Mouse (Mus musculus): Measurements from ENCODE around the gene Ttk.

Gene Ttk

DNA sequence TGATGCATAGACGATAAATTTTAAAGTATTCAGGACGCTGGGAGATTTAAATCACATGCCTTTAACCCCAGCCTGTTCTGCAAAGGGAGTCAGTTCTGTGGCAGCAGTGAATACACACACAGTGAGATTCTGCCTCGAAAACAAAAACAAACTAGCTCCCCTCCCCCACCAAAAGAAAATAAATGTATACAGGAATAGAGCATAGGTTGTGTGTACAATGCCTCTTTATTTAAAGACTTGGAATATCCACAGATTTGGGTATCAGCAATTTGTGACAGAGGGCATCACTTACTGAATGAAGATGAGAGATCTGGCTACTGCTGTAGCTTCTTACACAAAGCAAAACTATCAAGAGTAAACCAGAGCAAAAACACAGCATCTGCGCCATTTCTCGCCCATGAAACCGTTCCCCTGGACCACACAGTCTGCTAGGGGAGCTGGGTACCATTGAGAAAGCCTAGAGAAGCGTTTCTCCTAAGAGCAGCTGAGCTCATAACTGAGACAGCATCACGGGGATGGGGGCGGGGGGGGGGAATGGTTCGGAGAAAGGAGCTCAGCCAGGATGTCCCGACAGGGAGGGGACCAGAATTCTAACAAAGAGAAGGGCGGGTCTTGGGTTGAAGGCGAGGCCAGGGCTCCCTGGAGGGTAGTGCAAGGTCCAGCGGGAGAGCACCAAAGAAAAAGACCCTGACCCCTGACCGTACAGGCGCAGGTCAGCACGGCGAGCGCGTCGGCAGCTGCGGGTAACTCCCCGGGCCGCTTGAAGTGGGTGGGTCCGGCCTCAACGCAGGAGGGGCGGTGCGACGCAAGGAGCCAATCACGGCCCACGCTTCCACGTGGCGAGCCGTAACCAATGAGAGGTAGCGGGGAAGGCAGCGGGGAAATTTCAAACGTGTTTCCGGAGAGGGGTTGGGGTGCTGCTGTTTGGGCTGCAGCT is at the start of gene Ttk:
Ttk (plus strand) TSS at position 879 of the 937 bp plus-strand sequence.
- TF ChIP-seq GATA4 (IDR thresholded peaks at IDR 0.05; ENCODE audit: insufficient replicate concordance, low read length) = no peak

GRCm38 (mm10) chr9:83785501-83785900 is 49.0 kb upstream of the Ttk start:
- no peak for TF ChIP-seq GATA4 (IDR thresholded peaks at IDR 0.05; ENCODE audit: insufficient replicate concordance, low read length)

DNA sequence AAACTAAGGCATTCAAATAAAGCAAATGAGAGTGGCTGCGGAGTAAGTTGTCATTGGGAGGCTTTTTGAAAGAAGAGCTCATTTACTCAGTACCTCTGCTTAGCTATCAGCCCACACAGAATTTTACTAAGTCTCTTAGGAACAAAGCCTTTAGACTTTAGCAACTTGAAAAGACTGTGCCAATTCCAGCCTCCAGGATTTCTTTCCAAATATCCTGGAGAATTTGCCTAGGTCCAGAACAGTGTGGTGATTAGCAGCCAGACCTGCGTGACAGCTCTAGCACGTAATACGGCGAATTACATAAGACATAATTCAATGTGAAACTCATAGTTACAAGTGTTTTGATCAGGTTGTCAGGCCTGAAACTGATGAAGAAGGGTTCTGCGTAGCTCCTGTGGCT is 45.2 kb upstream of the Ttk start:
- no peak for TF ChIP-seq GATA4 (IDR thresholded peaks at IDR 0.05; ENCODE audit: insufficient replicate concordance, low read length)

- no peak for TF ChIP-seq GATA4 (IDR thresholded peaks at IDR 0.05; ENCODE audit: insufficient replicate concordance, low read length)
Measured at GRCm38 (mm10) chr9:83796875-83797274, 37.6 kb upstream of the Ttk start.

- TF ChIP-seq GATA4 (IDR thresholded peaks at IDR 0.05; ENCODE audit: insufficient replicate concordance, low read length) = no peak
Measured at GRCm38 (mm10) chr9:83797898-83798297, 36.6 kb upstream of the Ttk start.

DNA sequence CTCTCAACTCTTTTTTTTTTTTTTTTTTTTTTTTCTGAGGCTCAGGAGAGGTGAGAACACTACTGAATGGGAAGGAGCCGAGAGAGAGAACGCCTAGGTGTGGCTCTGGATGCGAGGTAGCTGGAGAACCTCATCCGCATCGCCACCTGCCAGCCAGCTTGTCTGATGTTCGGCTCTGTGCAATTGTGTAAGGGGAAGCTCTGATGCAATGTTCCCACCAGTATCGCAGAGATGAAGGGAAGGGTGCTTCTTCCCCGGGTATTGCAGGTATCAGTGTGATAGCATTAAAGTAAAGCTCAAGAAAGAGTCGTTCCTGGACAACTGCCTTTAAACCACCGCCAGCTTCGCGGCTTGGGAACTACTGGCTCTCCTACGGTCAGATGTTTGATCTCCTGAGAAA is 30.1 kb upstream of the Ttk start:
- TF ChIP-seq GATA4 (IDR thresholded peaks at IDR 0.05; ENCODE audit: insufficient replicate concordance, low read length) = no peak

DNA sequence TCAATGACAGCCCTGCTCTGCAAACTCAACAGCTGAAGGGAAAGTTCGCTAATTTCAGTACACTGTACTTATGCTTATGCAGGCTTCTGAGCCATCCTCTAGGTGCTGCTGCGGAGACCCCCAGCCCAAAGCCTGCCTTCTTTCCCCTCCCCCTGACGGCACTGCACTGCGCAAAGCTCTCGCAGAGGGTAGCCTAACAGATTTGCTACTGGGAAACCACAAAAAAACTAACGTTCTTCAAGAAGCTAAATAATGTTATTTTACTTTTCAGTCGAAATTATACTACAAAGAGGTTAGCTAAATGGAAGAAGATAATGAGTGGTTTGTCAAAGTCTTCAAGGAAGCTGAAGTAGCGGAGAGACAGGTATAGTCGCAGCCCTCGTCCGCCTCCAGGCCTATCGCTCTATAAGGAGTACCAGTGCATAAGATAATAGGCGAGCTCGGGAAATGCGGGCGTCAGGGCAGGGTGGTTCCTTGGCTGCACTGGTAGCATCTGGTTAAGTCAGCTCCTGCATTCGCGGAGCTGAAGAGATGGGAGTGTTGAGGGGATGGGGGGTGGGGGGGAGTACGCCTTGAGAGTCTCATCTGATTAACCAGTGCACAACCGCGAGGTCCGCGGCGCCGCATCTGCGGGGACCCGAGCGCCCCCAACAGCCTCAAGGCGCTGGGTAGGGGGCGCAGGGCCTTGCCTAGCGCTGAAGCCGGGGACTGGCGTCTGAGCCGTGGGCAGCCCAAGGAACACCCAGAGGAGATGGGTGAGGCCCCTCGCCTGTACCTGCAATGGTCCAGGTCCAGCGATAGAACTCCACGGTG is 29.1 kb upstream of the Ttk start:
- TF ChIP-seq GATA4 (IDR thresholded peaks at IDR 0.05; ENCODE audit: insufficient replicate concordance, low read length) = no peak

GRCm38 (mm10) chr9:83805977-83806815 is 28.3 kb upstream of the Ttk start, which contains the start of gene Elovl4:
TSS of gene Elovl4 (minus strand) at chr9:83806277.
- no peak for TF ChIP-seq GATA4 (IDR thresholded peaks at IDR 0.05; ENCODE audit: insufficient replicate concordance, low read length)

DNA sequence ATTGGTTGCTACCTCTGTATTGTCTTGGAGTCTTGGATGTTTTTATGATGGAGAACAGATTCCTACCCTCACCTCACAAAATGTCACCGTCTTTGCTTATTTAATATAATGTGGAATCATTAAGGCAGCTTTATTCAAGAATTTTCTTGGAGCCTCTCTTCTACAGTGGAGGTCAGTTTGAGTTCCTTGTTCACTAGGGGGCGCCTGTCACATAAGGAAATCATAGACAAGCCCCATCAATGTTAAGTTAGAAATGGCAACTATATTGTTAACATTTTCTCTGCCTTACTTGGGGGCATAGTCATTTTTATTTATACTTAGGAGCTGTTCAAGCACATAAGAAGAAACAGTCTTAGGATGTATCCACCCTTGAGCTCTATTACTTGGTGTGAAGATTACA is 26.9 kb upstream of the Ttk start:
- TF ChIP-seq GATA4 (IDR thresholded peaks at IDR 0.05; ENCODE audit: insufficient replicate concordance, low read length) = no peak

GRCm38 (mm10) chr9:83819188-83819587 is 15.3 kb upstream of the Ttk start:
- TF ChIP-seq GATA4 (IDR thresholded peaks at IDR 0.05; ENCODE audit: insufficient replicate concordance, low read length) = no peak

DNA sequence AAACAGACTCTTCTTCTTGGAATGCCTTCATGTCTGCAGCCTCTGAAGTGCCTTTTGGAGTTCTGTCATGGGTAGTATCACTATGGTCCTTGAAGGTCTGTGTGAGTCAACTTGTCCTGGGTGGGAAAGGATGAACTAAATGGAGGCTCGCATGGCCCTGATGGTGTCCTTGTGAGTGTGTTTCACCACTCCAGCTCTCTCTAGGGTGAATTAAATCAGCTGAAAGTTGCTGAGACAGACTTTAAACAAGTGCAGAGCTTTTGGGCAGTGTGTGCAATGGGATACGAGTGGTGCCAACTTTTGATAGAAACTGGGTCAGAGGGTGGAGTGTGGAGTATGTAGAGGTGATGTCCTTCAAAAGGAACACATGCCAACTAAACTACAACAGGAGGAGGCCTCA is 13.5 kb upstream of the Ttk start:
- no peak for TF ChIP-seq GATA4 (IDR thresholded peaks at IDR 0.05; ENCODE audit: insufficient replicate concordance, low read length)

DNA sequence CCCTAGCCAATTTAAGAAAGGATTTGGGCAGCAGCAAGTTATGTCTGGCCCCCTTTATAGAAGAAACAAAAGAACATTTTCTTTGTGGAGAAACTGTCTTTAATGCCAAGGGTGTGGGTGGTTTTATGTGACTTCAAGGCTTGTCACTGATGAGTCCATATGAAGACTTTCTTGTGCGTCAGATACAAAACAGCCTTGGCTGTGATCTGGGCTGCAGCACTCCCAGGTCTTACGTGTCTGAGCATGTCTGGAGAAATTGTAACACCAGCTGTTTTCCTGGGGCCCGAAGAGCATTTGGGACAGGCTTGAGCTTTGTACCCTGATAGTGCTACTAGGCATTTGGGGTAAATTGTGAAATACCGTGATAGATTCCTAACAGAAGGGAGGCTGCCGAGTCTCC is 11.6 kb upstream of the Ttk start:
- TF ChIP-seq GATA4 (IDR thresholded peaks at IDR 0.05; ENCODE audit: insufficient replicate concordance, low read length) = no peak

GRCm38 (mm10) chr9:83829896-83830295 is 4.6 kb upstream of the Ttk start:
- no peak for TF ChIP-seq GATA4 (IDR thresholded peaks at IDR 0.05; ENCODE audit: insufficient replicate concordance, low read length)

DNA sequence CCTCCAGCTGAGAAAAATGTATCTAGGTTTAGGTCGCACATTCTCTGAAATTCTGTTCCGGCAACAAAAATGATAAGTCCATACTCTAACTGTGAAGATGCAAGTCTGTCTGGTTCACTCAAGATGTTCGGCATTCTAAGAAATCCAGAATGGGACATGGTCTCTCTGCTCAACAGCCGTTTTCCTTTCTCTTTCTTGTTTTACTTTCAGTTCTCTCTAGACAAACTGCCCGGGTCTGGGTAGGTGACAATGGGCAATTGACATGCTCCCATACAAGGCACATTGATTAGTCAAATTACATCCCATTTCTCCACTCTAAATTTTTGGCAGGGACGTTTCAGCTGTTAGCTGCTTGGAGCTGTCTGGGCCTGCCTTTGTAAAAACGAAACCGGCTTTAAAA is 3.3 kb upstream of the Ttk start:
- TF ChIP-seq GATA4 (IDR thresholded peaks at IDR 0.05; ENCODE audit: insufficient replicate concordance, low read length) = no peak

DNA sequence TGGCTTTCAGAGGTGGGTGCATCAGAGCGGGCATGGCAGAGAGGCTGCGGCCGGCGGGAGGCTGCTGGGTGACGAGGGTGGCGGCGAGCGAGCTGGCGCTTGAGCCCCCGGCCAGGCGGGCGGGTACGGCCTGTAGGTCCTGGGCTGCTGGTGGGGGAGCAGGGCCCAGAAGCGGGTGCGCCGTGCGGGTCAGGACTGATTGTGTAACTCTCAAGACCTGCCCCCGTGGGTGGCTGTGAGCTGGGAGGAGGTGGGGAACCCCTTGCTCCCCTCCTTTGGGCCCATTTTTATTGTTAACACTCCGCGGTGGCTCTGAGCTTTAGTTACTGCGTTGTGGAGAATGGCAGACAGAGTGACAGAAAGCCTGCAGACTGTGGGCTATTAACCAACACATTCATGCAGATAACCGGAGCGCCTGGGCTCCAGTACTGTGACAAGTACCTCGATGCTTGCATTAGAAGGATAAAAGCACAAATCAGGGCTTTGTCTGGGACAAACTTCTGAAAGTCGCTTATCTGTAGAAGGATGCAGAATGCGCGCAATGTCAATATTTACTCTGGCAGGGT is 342 bp downstream of the Ttk start:
- no peak for TF ChIP-seq GATA4 (IDR thresholded peaks at IDR 0.05; ENCODE audit: insufficient replicate concordance, low read length)

Data from liver, adult (tissue).